Mouse (Mus musculus): ENCODE results near the gene Trpm3. TPM values are rescaled to one million over a fixed set of nuclear protein-coding genes. Genes with fewer than 3 reads are reported as not detected.

The Trpm3 gene
- polyA plus RNA-seq, 2 experiments: 0.03 TPM; not detected in 1

DNA sequence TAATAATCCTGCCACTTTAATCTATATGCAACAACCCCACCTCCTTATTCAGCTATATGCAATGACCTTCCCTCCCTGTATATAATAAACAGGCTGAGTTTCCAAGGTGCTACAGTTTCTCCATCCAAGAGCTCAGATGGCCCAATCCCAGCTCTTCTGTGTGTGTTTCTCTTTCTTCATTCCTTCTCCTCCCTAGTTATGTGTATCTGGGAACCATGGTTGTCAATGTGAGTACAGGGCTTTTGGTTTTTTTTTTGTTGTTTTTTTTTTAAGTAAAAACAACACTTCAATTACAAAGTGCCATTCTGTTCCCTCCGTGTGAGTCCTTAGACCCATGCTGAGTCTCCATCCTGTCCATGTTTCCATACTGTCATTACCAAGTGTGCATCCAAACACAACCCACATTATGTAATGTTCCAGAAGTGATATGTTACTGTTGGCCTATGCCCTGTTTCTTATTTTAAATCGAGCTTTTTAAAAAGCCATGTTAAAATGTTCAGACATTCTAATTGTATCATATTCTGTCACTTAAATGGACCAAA, 879.4 kb downstream of the Trpm3 start:
- no peak overlapping the region for H3K9ac ChIP-seq (replicated peaks)
- no peak for ATAC-seq (ENCODE audit: insufficient read depth)
- no peaks in the 10 kb centered on the region for H3K4me1 ChIP-seq (replicated peaks; ENCODE audit: control insufficient read depth in 2 of 2, insufficient read depth in 2 of 2, low read length in 1 of 2)
- no peaks in the 10 kb centered on the region for H3K9me3 ChIP-seq (ENCODE audit: control insufficient read depth, low read length)
- no peak overlapping the region for H3K27ac ChIP-seq
- no peaks in the 10 kb centered on the region for H3K36me3 ChIP-seq (replicated peaks; ENCODE audit: control insufficient read depth, insufficient read depth, low read depth)
- DNase-seq (ENCODE audit: low read depth in 3 of 3, low spot score in 3 of 3): no peak
- WGBS (ENCODE audit: insufficient replicate concordance): 51% methylated on average over 2 of the region's 2 CpGs
- no peak overlapping the region for H3K4me3 ChIP-seq (ENCODE audit: insufficient read depth in 1 of 2, low read depth in 2 of 2, low read length in 2 of 2)
- TF ChIP-seq CTCF (IDR thresholded peaks at IDR 0.05; ENCODE audit: low read depth) (no peak), EP300 (IDR thresholded peaks at IDR 0.05; ENCODE audit: low read depth) (no peak)
- H3K4me2 ChIP-seq (ENCODE audit: low read depth): no peak overlapping the region
- H3K27me3 ChIP-seq (ENCODE audit: control insufficient read depth, insufficient read depth, low read length): no peaks in the 10 kb centered on the region

GRCm38 (mm10) chr19:23022902-23023301, 884.1 kb downstream of the Trpm3 start:
- 64% methylated on average over 6 of the region's 6 CpGs for WGBS (ENCODE audit: insufficient replicate concordance)
- H3K27ac ChIP-seq: no peak overlapping the region
- no peaks in the 10 kb centered on the region for H3K9me3 ChIP-seq (ENCODE audit: control insufficient read depth, low read length)
- no peak overlapping the region for H3K9ac ChIP-seq (replicated peaks)
- no peak overlapping the region for H3K4me2 ChIP-seq (ENCODE audit: low read depth)
- DNase-seq (ENCODE audit: low read depth in 3 of 3, low spot score in 3 of 3) (no peak), ATAC-seq (ENCODE audit: insufficient read depth) (no peak)
- TF ChIP-seq EP300 (IDR thresholded peaks at IDR 0.05; ENCODE audit: low read depth) (no peak), CTCF (IDR thresholded peaks at IDR 0.05; ENCODE audit: low read depth) (no peak)
- H3K27me3 ChIP-seq (ENCODE audit: control insufficient read depth, insufficient read depth, low read length): no peaks in the 10 kb centered on the region
- no peaks in the 10 kb centered on the region for H3K36me3 ChIP-seq (replicated peaks; ENCODE audit: control insufficient read depth, insufficient read depth, low read depth)
- no peak overlapping the region for H3K4me3 ChIP-seq (ENCODE audit: insufficient read depth in 1 of 2, low read depth in 2 of 2, low read length in 2 of 2)
- no peaks in the 10 kb centered on the region for H3K4me1 ChIP-seq (replicated peaks; ENCODE audit: control insufficient read depth in 2 of 2, insufficient read depth in 2 of 2, low read length in 1 of 2)

- Histone ChIP-seq H3K9ac (replicated peaks) (no peak overlapping the region), H3K4me1 (replicated peaks; ENCODE audit: control insufficient read depth in 2 of 2, insufficient read depth in 2 of 2, low read length in 1 of 2) (no peaks in the 10 kb centered on the region), H3K36me3 (replicated peaks; ENCODE audit: control insufficient read depth, insufficient read depth, low read depth) (no peaks in the 10 kb centered on the region), H3K27me3 (ENCODE audit: control insufficient read depth, insufficient read depth, low read length) (no peaks in the 10 kb centered on the region), H3K4me3 (ENCODE audit: insufficient read depth in 1 of 2, low read depth in 2 of 2, low read length in 2 of 2) (no peak overlapping the region), H3K4me2 (ENCODE audit: low read depth) (no peak overlapping the region), H3K27ac (no peak overlapping the region), H3K9me3 (ENCODE audit: control insufficient read depth, low read length) (no peaks in the 10 kb centered on the region)
- DNase-seq (ENCODE audit: low read depth in 3 of 3, low spot score in 3 of 3) (no peak), ATAC-seq (ENCODE audit: insufficient read depth) (no peak)
- WGBS (ENCODE audit: insufficient replicate concordance): 66% methylated on average over 7 of the region's 7 CpGs
- no peak for TF ChIP-seq CTCF (IDR thresholded peaks at IDR 0.05; ENCODE audit: low read depth)
- TF ChIP-seq EP300 (IDR thresholded peaks at IDR 0.05; ENCODE audit: low read depth): no peak
Observed at GRCm38 (mm10) chr19:23023316-23023960, 884.6 kb downstream of the Trpm3 start.

DNA sequence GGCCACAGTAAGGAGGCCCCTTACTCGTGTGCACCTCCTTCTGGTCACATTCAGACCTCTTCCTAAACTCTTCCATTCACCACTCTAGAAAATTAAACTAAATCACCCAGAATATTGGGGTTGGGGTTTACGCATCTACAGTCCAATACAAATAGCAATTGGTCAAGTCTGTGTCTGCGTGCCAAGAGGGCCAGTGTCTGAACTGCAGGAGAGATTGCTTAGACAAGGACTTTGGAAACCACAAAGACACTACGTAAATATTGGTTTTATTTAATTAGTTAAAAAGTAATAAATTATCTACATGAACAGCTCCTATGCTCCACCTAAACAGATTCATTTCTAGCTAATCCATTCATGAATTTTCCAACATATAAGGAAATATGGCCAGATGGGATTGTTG, 886.0 kb downstream of the Trpm3 start:
- Histone ChIP-seq H3K4me1 (replicated peaks; ENCODE audit: control insufficient read depth in 2 of 2, insufficient read depth in 2 of 2, low read length in 1 of 2) (no peaks in the 10 kb centered on the region), H3K9me3 (ENCODE audit: control insufficient read depth, low read length) (no peaks in the 10 kb centered on the region), H3K36me3 (replicated peaks; ENCODE audit: control insufficient read depth, insufficient read depth, low read depth) (no peaks in the 10 kb centered on the region), H3K27me3 (ENCODE audit: control insufficient read depth, insufficient read depth, low read length) (no peaks in the 10 kb centered on the region), H3K4me3 (ENCODE audit: insufficient read depth in 1 of 2, low read depth in 2 of 2, low read length in 2 of 2) (no peak overlapping the region), H3K4me2 (ENCODE audit: low read depth) (no peak overlapping the region), H3K27ac (no peak overlapping the region), H3K9ac (replicated peaks) (no peak overlapping the region)
- TF ChIP-seq EP300 (IDR thresholded peaks at IDR 0.05; ENCODE audit: low read depth): no peak
- TF ChIP-seq CTCF (IDR thresholded peaks at IDR 0.05; ENCODE audit: low read depth): no peak
- DNase-seq (ENCODE audit: low read depth in 3 of 3, low spot score in 3 of 3) (no peak), ATAC-seq (ENCODE audit: insufficient read depth) (no peak)
- WGBS (ENCODE audit: insufficient replicate concordance): 62% methylated on average over 4 of the region's 4 CpGs

DNA sequence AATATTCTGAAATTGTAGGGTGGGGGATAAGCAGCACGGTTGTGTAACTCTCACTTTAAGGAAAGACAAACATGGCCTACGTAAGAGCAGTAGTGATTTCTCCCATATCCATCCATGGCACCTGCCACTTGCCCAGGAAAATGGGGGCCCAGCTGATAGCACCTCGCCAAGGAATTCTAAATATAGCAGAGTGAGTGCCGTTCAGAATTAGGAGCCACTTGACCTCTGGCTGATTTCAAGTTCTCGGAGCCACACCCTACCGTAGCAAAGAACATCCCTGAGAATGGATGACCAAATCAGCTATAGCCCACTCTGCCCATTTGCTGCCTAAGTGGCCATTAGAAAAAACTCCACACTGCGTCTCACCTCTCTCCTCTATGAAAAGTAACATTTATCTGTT, 887.6 kb downstream of the Trpm3 start:
- Histone ChIP-seq H3K36me3 (replicated peaks; ENCODE audit: control insufficient read depth, insufficient read depth, low read depth) (no peaks in the 10 kb centered on the region), H3K9me3 (ENCODE audit: control insufficient read depth, low read length) (no peaks in the 10 kb centered on the region), H3K4me2 (ENCODE audit: low read depth) (no peak overlapping the region), H3K9ac (replicated peaks) (no peak overlapping the region), H3K4me1 (replicated peaks; ENCODE audit: control insufficient read depth in 2 of 2, insufficient read depth in 2 of 2, low read length in 1 of 2) (no peaks in the 10 kb centered on the region), H3K27ac (no peak overlapping the region), H3K27me3 (ENCODE audit: control insufficient read depth, insufficient read depth, low read length) (no peaks in the 10 kb centered on the region), H3K4me3 (ENCODE audit: insufficient read depth in 1 of 2, low read depth in 2 of 2, low read length in 2 of 2) (no peak overlapping the region)
- DNase-seq (ENCODE audit: low read depth in 3 of 3, low spot score in 3 of 3): no peak
- TF ChIP-seq EP300 (IDR thresholded peaks at IDR 0.05; ENCODE audit: low read depth) (no peak), CTCF (IDR thresholded peaks at IDR 0.05; ENCODE audit: low read depth) (no peak)
- 55% methylated on average over 7 of the region's 7 CpGs for WGBS (ENCODE audit: insufficient replicate concordance)
- no peak for ATAC-seq (ENCODE audit: insufficient read depth)
